Mouse (Mus musculus) midbrain, embryonic 16.5 days (tissue): ENCODE measurements at regions not wholly inside any gene's neighbourhood (a gene's known extent, or its start where the extent isn't known, plus 50 kb on each side); places are given as distances from the start of the nearest gene placed in this dataset.
A peak's percentile ranks its signal among the peaks of the same experiment; 100 is the strongest.

Source experiments
- ATAC-seq: fragments of 200-750 bp; cut with Nextera tagmentation; 2 replicates; pipeline ENCODE4 v1.8.0; 2017; ENCODE audit warnings: moderate TSS enrichment
- H3K27ac ChIP-seq: fragments of 300-500 bp; sonication (generic); 2 replicates; pipeline ENCODE4 v1.5.1; 2014; ENCODE audit warnings: mild to moderate bottlenecking, low read length, mixed read lengths
- H3K27me3 ChIP-seq: fragments of 300-500 bp; sonication (generic); 2 replicates; pipeline ENCODE4 v1.6.1; 2014; ENCODE audit warnings: low read depth, low read length, mixed read lengths; ENCODE audit not compliant: control insufficient read depth, insufficient read depth
- H3K36me3 ChIP-seq: fragments of 300-500 bp; sonication (generic); 2 replicates; pipeline ENCODE4 v1.6.1; 2014; ENCODE audit warnings: mild to moderate bottlenecking, low read length, moderate library complexity, mixed read lengths; ENCODE audit not compliant: control insufficient read depth, insufficient read depth
- H3K4me1 ChIP-seq: fragments of 300-500 bp; sonication (generic); 2 replicates; pipeline ENCODE4 v1.6.1; 2014; ENCODE audit warnings: mild to moderate bottlenecking, low read length, mixed read lengths; ENCODE audit not compliant: control insufficient read depth, insufficient read depth
- H3K4me2 ChIP-seq: fragments of 300-500 bp; sonication (generic); 2 replicates; pipeline ENCODE4 v1.6.1; 2014; ENCODE audit warnings: mild to moderate bottlenecking, low read length, mixed read lengths
- H3K4me3 ChIP-seq: fragments of 300-500 bp; sonication (generic); 2 replicates; pipeline ENCODE4 v1.5.1; 2014; ENCODE audit warnings: low read depth, mild to moderate bottlenecking, low read length, moderate library complexity, mixed read lengths
- H3K9ac ChIP-seq: fragments of 300-500 bp; sonication (generic); 2 replicates; pipeline ENCODE4 v1.6.1; 2014; ENCODE audit warnings: low read depth, low read length, mixed read lengths
- H3K9me3 ChIP-seq: fragments of 300-500 bp; sonication (generic); replicated peaks from 2 replicates; pipeline ENCODE4 v1.6.1; 2014; ENCODE audit warnings: mild to moderate bottlenecking, low read length, mixed read lengths; ENCODE audit not compliant: control insufficient read depth, poor library complexity, severe bottlenecking
- WGBS: fragments of 180-500 bp; shearing (Covaris S2); extraction: QIAGEN DNeasy Blood & Tissue Kit; methylation state at CpG from one replicate; pipeline ENCODE4 v1.1.7; 2014; 5-methylcytosine and 5-hydroxymethylcytosine counted together

- H3K4me2 ChIP-seq = no peak overlapping the region
- H3K9ac ChIP-seq = no peak overlapping the region
- H3K36me3 ChIP-seq = no peaks in the 10 kb centered on the region
- no peak overlapping the region for H3K4me3 ChIP-seq
- H3K27ac ChIP-seq = no peak overlapping the region
- no peak for ATAC-seq
- H3K4me1 ChIP-seq = no peaks in the 10 kb centered on the region
- no peaks in the 10 kb centered on the region; the same call in 1 of the 2 replicates for H3K9me3 ChIP-seq
- H3K27me3 ChIP-seq = no peaks in the 10 kb centered on the region
- 94% methylated on average over 3 of the region's 3 CpGs for WGBS
Observed at GRCm38 (mm10) chr9:94431540-94431939, 106.3 kb downstream of the 1190002N15Rik start.

DNA sequence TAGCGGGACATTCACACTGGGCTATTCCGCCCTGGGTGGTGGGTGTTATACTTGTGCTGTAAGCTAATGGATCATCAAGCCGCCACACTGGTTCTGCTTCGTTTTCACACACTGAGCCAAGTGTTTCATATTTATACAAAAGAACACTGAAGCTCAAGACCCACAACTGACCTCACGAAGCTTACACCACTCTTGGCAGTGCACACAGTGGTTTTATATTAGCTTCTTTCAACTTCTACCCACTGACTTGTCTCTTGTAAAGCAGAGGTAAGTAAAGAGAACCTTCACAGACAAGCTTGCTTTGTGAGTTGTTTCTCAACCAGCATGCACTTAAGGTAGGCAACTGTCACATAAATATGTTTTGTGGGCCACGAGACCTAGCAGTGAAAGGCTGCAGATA lies 106.9 kb downstream of the 1190002N15Rik start:
- no peak overlapping the region for H3K27ac ChIP-seq
- no peak overlapping the region for H3K4me3 ChIP-seq
- no peaks in the 10 kb centered on the region for H3K27me3 ChIP-seq
- no peak overlapping the region for H3K9ac ChIP-seq
- H3K36me3 ChIP-seq = no peaks in the 10 kb centered on the region
- H3K9me3 ChIP-seq = no peaks in the 10 kb centered on the region; the same call in 1 of the 2 replicates
- ATAC-seq = no peak
- H3K4me2 ChIP-seq = no peak overlapping the region
- no peaks in the 10 kb centered on the region for H3K4me1 ChIP-seq
- 94% methylated on average over 6 of the region's 6 CpGs for WGBS

DNA sequence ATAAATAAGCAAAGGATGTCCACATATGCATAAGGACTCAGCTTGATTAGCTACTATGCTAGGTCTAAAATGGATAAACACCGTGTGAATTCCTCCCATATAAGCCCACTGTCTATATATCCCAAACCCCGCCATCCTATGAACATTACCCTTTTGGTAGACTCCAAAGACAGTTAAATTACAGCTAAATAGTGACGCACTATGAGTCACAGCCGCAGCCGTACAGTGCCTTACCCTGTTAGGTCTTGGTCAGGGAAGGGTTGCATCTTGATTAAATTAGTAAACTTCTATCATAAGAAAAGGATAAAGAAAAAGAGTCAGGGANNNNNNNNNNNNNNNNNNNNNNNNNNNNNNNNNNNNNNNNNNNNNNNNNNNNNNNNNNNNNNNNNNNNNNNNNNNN lies 111.1 kb downstream of the 1190002N15Rik start:
- H3K4me1 ChIP-seq = no peaks in the 10 kb centered on the region

DNA sequence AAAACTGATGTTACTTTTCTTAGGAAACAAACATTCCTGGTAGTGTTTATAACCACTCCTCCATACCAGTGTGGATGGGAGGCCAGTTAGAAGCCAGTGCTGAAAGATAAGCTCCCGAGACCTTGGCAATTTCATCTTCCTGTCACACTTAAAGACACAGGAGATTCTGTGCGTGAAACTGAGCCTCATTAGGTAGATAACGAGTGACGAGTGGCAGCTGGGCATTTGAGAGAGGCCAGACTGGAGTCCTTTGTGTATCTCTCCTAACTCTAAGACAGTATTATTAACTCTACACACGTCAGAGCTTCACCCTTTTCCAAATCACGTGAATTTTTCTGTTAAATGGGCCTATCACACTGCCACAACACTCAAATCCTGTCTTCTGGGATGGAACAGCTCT lies 112.1 kb downstream of the 1190002N15Rik start:
- H3K4me2 ChIP-seq = no peak overlapping the region
- H3K36me3 ChIP-seq = no peaks in the 10 kb centered on the region
- H3K27ac ChIP-seq = no peak overlapping the region
- no peaks in the 10 kb centered on the region for H3K4me1 ChIP-seq
- H3K27me3 ChIP-seq = no peaks in the 10 kb centered on the region
- H3K4me3 ChIP-seq = no peak overlapping the region
- H3K9me3 ChIP-seq = no peaks in the 10 kb centered on the region
- WGBS = 34% methylated on average over 6 of the region's 6 CpGs
- no peak overlapping the region for H3K9ac ChIP-seq
- no peak for ATAC-seq

More for the DNA sequence above, 111.1 kb downstream of the 1190002N15Rik start:
- no peaks in the 10 kb centered on the region for H3K9me3 ChIP-seq
- no peaks in the 10 kb centered on the region for H3K27me3 ChIP-seq
- H3K36me3 ChIP-seq = no peaks in the 10 kb centered on the region
- no peak overlapping the region for H3K27ac ChIP-seq
- 93% methylated on average over 5 of the region's 5 CpGs for WGBS
- no peak overlapping the region for H3K9ac ChIP-seq
- no peak for ATAC-seq
- H3K4me3 ChIP-seq = no peak overlapping the region
- H3K4me2 ChIP-seq = no peak overlapping the region

GRCm38 (mm10) chr9:94424438-94425135 lies 113.3 kb downstream of the 1190002N15Rik start:
- 49% methylated on average over 5 of the region's 5 CpGs for WGBS
- Histone ChIP-seq H3K9ac (no peak overlapping the region), H3K9me3 (no peaks in the 10 kb centered on the region), H3K4me1 (no peaks in the 10 kb centered on the region), H3K36me3 (no peaks in the 10 kb centered on the region), H3K4me2 (no peak overlapping the region), H3K27ac (no peak overlapping the region), H3K4me3 (no peak overlapping the region), H3K27me3 (no peaks in the 10 kb centered on the region)
- peak; percentile 36 for ATAC-seq

- Histone ChIP-seq H3K36me3 (no peaks in the 10 kb centered on the region), H3K4me3 (no peak overlapping the region), H3K27ac (no peak overlapping the region), H3K4me1 (peaks cover 9% of the 10 kb centered on the region), H3K27me3 (no peaks in the 10 kb centered on the region), H3K9me3 (no peaks in the 10 kb centered on the region), H3K9ac (no peak overlapping the region), H3K4me2 (no peak overlapping the region)
- 28% methylated on average over 8 of the region's 8 CpGs for WGBS
- 0 out of 2 replicates have a peak, but pooled peaks have one; percentile 63 for ATAC-seq
Observed at GRCm38 (mm10) chr9:94410546-94410945, 127.3 kb downstream of the 1190002N15Rik start.

- peak; percentile 80 for ATAC-seq
- Histone ChIP-seq H3K4me3 (no peak overlapping the region), H3K27me3 (no peaks in the 10 kb centered on the region), H3K36me3 (no peaks in the 10 kb centered on the region), H3K9me3 (no peaks in the 10 kb centered on the region), H3K4me2 (no peak overlapping the region), H3K9ac (no peak overlapping the region), H3K4me1 (peaks cover 9% of the 10 kb centered on the region), H3K27ac (no peak overlapping the region)
- 15% methylated on average over 3 of the region's 3 CpGs for WGBS
Observed at GRCm38 (mm10) chr9:94410042-94410441, 127.8 kb downstream of the 1190002N15Rik start.

- no peak overlapping the region for H3K4me2 ChIP-seq
- WGBS = 68% methylated on average over 7 of the region's 7 CpGs
- no peaks in the 10 kb centered on the region for H3K36me3 ChIP-seq
- no peak overlapping the region for H3K27ac ChIP-seq
- peaks cover 9% of the 10 kb centered on the region for H3K4me1 ChIP-seq
- no peak overlapping the region for H3K9ac ChIP-seq
- no peaks in the 10 kb centered on the region for H3K27me3 ChIP-seq
- no peak for ATAC-seq
- H3K4me3 ChIP-seq = no peak overlapping the region
- no peaks in the 10 kb centered on the region for H3K9me3 ChIP-seq
Observed at GRCm38 (mm10) chr9:94408635-94409323, 129.1 kb downstream of the 1190002N15Rik start.

- 93% methylated on average over 10 of the region's 10 CpGs for WGBS
- H3K9ac ChIP-seq = no peak overlapping the region
- peaks cover 9% of the 10 kb centered on the region for H3K4me1 ChIP-seq
- no peaks in the 10 kb centered on the region for H3K27me3 ChIP-seq
- no peak overlapping the region for H3K4me2 ChIP-seq
- no peak overlapping the region for H3K27ac ChIP-seq
- H3K9me3 ChIP-seq = no peaks in the 10 kb centered on the region
- H3K36me3 ChIP-seq = no peaks in the 10 kb centered on the region
- H3K4me3 ChIP-seq = no peak overlapping the region
- no peak for ATAC-seq
Observed at GRCm38 (mm10) chr9:94407671-94408070, 130.2 kb downstream of the 1190002N15Rik start.
